Mouse (Mus musculus) common myeloid progenitor, adult 5-6 weeks (primary cell): Measurements from ENCODE around the gene Clec2i. TPM values are rescaled to one million over a fixed set of nuclear protein-coding genes. Genes with fewer than 3 reads are reported as not detected.
A peak's percentile ranks its signal among the peaks of the same experiment; 100 is the strongest.
"Not testable (repeated sequence)": the region's sequence is repeated elsewhere in the genome, so short reads cannot be mapped to it uniquely, and the experiment has no call there.

ENCODE experiments used
- ATAC-seq: replicated peaks from 2 replicates; pipeline ENCODE4 v1.8.0; 2016; ENCODE audit warnings: low read depth, mild to moderate bottlenecking, moderate TSS enrichment, inconsistent platforms; ENCODE audit not compliant: poor library complexity, severe bottlenecking
- total RNA-seq: library from RNA; stranded (forward); fragments of 200-1000, 187-1606 nt; gene quantifications from 2 replicates; pipeline ENCODE4 v1.2.3, GENCODE M21; 2017

The Clec2i gene
- total RNA-seq, 1 experiment from 2014 or later: 8.0 TPM

- ATAC-seq: peak; percentile 52
Measured at GRCm38 (mm10) chr6:128854024-128854820, 33.2 kb upstream of the Clec2i start.

- ATAC-seq: no peak
Measured at GRCm38 (mm10) chr6:128854895-128855294, 32.5 kb upstream of the Clec2i start.

- ATAC-seq: no peak
Measured at GRCm38 (mm10) chr6:128855477-128855876, 31.9 kb upstream of the Clec2i start.

GRCm38 (mm10) chr6:128856250-128856649 lies 31.1 kb upstream of the Clec2i start:
- ATAC-seq: peak; percentile 86

- no peak for ATAC-seq
Measured at GRCm38 (mm10) chr6:128857976-128858375, 29.4 kb upstream of the Clec2i start.

- no peak for ATAC-seq
Measured at GRCm38 (mm10) chr6:128868861-128869260, 18.5 kb upstream of the Clec2i start.

- ATAC-seq: no peak
Measured at GRCm38 (mm10) chr6:128871910-128872610, 15.3 kb upstream of the Clec2i start.

- ATAC-seq: peak; percentile 70
Measured at GRCm38 (mm10) chr6:128888834-128889233, 1.4 kb downstream of the Clec2i start.

GRCm38 (mm10) chr6:128890948-128891355 lies 3.6 kb downstream of the Clec2i start, which contains the start of gene BC035044:
Gene BC035044, minus strand, starts transcription at chr6:128891126.
- peak; percentile 59 for ATAC-seq

- no peak for ATAC-seq
Measured at GRCm38 (mm10) chr6:128895404-128896001, 8.1 kb downstream of the Clec2i start.

- ATAC-seq: peak; percentile 60; the same call in 1 of the 2 replicates
Measured at GRCm38 (mm10) chr6:128900044-128900443, 12.7 kb downstream of the Clec2i start.

- ATAC-seq: peak; percentile 58
Measured at GRCm38 (mm10) chr6:128900796-128901552, 13.6 kb downstream of the Clec2i start.

- ATAC-seq: peak; percentile 66
Measured at GRCm38 (mm10) chr6:128913598-128914254, 26.3 kb downstream of the Clec2i start.

- ATAC-seq: no peak
Measured at GRCm38 (mm10) chr6:128917322-128917721, 29.9 kb downstream of the Clec2i start.

GRCm38 (mm10) chr6:128933050-128933449 lies 45.7 kb downstream of the Clec2i start:
- ATAC-seq: no peak

GRCm38 (mm10) chr6:128934081-128934480 lies 46.7 kb downstream of the Clec2i start, which contains the start of gene Clec2g:
Gene Clec2g, plus strand, starts transcription at chr6:128934381.
- not testable (repeated sequence) for ATAC-seq

- not testable (repeated sequence) for ATAC-seq
Measured at GRCm38 (mm10) chr6:128935889-128936665, 48.7 kb downstream of the Clec2i start.

GRCm38 (mm10) chr6:128941646-128942421 lies 54.4 kb downstream of the Clec2i start:
- no peak for ATAC-seq
